Mouse (Mus musculus) intestine, embryonic 16.5 days (tissue): Measurements from ENCODE around the gene D430042O09Rik. TPM values are rescaled to one million over a fixed set of nuclear protein-coding genes. Genes with fewer than 3 reads are reported as not detected.

Source experiments
- ATAC-seq: fragments of 200-750 bp; cut with Nextera tagmentation; 2 replicates; pipeline ENCODE4 v1.8.0; 2017; ENCODE audit warnings: moderate TSS enrichment, moderate library complexity
- H3K27ac ChIP-seq: fragments of 300-500 bp; sonication (generic); 2 replicates; pipeline ENCODE4 v1.5.1; 2014; ENCODE audit warnings: mild to moderate bottlenecking, low read length
- H3K27me3 ChIP-seq: fragments of 300-500 bp; sonication (generic); replicated peaks from 2 replicates; pipeline ENCODE4 v1.6.1; 2014; ENCODE audit warnings: low read length, control low read depth, mixed read lengths; ENCODE audit not compliant: control insufficient read depth, insufficient read depth
- H3K36me3 ChIP-seq: fragments of 300-500 bp; sonication (generic); 2 replicates; pipeline ENCODE4 v1.6.1; 2014; ENCODE audit warnings: low read length, control low read depth; ENCODE audit not compliant: control insufficient read depth, insufficient read depth
- H3K4me1 ChIP-seq: fragments of 300-500 bp; sonication (generic); 2 replicates; pipeline ENCODE4 v1.6.1; 2014; ENCODE audit warnings: low read length, control low read depth, mixed read lengths; ENCODE audit not compliant: control insufficient read depth, insufficient read depth
- H3K4me2 ChIP-seq: fragments of 300-500 bp; sonication (generic); 2 replicates; pipeline ENCODE4 v1.6.1; 2014; ENCODE audit warnings: low read depth, low read length, control low read depth
- H3K4me3 ChIP-seq: fragments of 300-500 bp; sonication (generic); 2 replicates; pipeline ENCODE4 v1.5.1; 2014; ENCODE audit warnings: mild to moderate bottlenecking, low read length
- H3K9ac ChIP-seq: fragments of 300-500 bp; sonication (generic); 2 replicates; pipeline ENCODE4 v1.6.1; 2014; ENCODE audit warnings: low read depth, low read length
- H3K9me3 ChIP-seq: fragments of 300-500 bp; sonication (generic); 2 replicates; pipeline ENCODE4 v1.6.1; 2016; ENCODE audit warnings: low read length, control low read depth; ENCODE audit not compliant: control insufficient read depth
- WGBS: fragments of 180-500 bp; shearing (Covaris S2); extraction: QIAGEN DNeasy Blood & Tissue Kit; methylation state at CpG from one replicate; pipeline ENCODE4 v1.1.7; 2014; 5-methylcytosine and 5-hydroxymethylcytosine counted together
- polyA plus RNA-seq: library from polyadenylated mRNA; unstranded; fragments of >200 nt; fragmentation: Nextera tagmentation; extraction: Ambion mirVana; gene quantifications from 2 replicates; pipeline ENCODE4 v1.2.1, GENCODE M21; 2015

D430042O09Rik gene
- polyA plus RNA-seq, 1 experiment from 2014 or later: 6.0 TPM

GRCm38 (mm10) chr7:125815733-125816132 lies 108.0 kb downstream of the D430042O09Rik start:
- no peaks in the 10 kb centered on the region for H3K4me1 ChIP-seq
- H3K9me3 ChIP-seq: no peaks in the 10 kb centered on the region
- no peak overlapping the region for H3K4me2 ChIP-seq
- no peak overlapping the region for H3K9ac ChIP-seq
- H3K27me3 ChIP-seq: no peaks in the 10 kb centered on the region
- H3K4me3 ChIP-seq: no peak overlapping the region
- 0 out of 2 replicates have a peak, but pooled peaks cover 3% of the 10 kb centered on the region for H3K36me3 ChIP-seq
- WGBS: 59% methylated on average over 3 of the region's 3 CpGs
- no peak for ATAC-seq
- no peak overlapping the region for H3K27ac ChIP-seq

- WGBS: 85% methylated on average over 9 of the region's 9 CpGs
- Histone ChIP-seq H3K36me3 (0 out of 2 replicates have a peak, but pooled peaks cover 3% of the 10 kb centered on the region), H3K9ac (no peak overlapping the region), H3K27ac (no peak overlapping the region), H3K4me2 (no peak overlapping the region), H3K4me1 (no peaks in the 10 kb centered on the region), H3K4me3 (no peak overlapping the region), H3K9me3 (no peaks in the 10 kb centered on the region), H3K27me3 (no peaks in the 10 kb centered on the region)
- no peak for ATAC-seq
Measured at GRCm38 (mm10) chr7:125818301-125818712, 110.6 kb downstream of the D430042O09Rik start.

- 0 out of 2 replicates have a peak, but pooled peaks cover 3% of the 10 kb centered on the region for H3K36me3 ChIP-seq
- WGBS: 55% methylated on average over 2 of the region's 2 CpGs
- ATAC-seq: no peak
- H3K9ac ChIP-seq: no peak overlapping the region
- no peaks in the 10 kb centered on the region for H3K27me3 ChIP-seq
- no peak overlapping the region for H3K4me3 ChIP-seq
- no peak overlapping the region for H3K27ac ChIP-seq
- no peaks in the 10 kb centered on the region for H3K9me3 ChIP-seq
- H3K4me2 ChIP-seq: no peak overlapping the region
- no peaks in the 10 kb centered on the region for H3K4me1 ChIP-seq
Measured at GRCm38 (mm10) chr7:125820233-125820632, 112.5 kb downstream of the D430042O09Rik start.

- 57% methylated on average over 2 of the region's 2 CpGs for WGBS
- Histone ChIP-seq H3K27me3 (no peaks in the 10 kb centered on the region), H3K27ac (no peak overlapping the region), H3K4me3 (no peak overlapping the region), H3K36me3 (no peaks in the 10 kb centered on the region), H3K9ac (no peak overlapping the region), H3K9me3 (no peaks in the 10 kb centered on the region), H3K4me2 (no peak overlapping the region), H3K4me1 (peaks cover 16% of the 10 kb centered on the region)
- no peak for ATAC-seq
Measured at GRCm38 (mm10) chr7:125826425-125826824, 118.7 kb downstream of the D430042O09Rik start.

GRCm38 (mm10) chr7:125826887-125827286 lies 119.2 kb downstream of the D430042O09Rik start:
- Histone ChIP-seq H3K9me3 (no peaks in the 10 kb centered on the region), H3K9ac (no peak overlapping the region), H3K4me3 (no peak overlapping the region), H3K27ac (no peak overlapping the region), H3K4me2 (no peak overlapping the region), H3K27me3 (no peaks in the 10 kb centered on the region), H3K4me1 (peaks cover 16% of the 10 kb centered on the region), H3K36me3 (no peaks in the 10 kb centered on the region)
- WGBS: 76% methylated on average over 3 of the region's 3 CpGs
- ATAC-seq: no peak

- WGBS: 57% methylated on average over 9 of the region's 9 CpGs
- no peaks in the 10 kb centered on the region for H3K36me3 ChIP-seq
- no peak for ATAC-seq
Measured at GRCm38 (mm10) chr7:125827420-125827819, 119.7 kb downstream of the D430042O09Rik start.

GRCm38 (mm10) chr7:125828561-125828960 lies 120.9 kb downstream of the D430042O09Rik start:
- no peaks in the 10 kb centered on the region for H3K36me3 ChIP-seq
- H3K4me3 ChIP-seq: no peak overlapping the region
- no peak for ATAC-seq
- H3K4me2 ChIP-seq: no peak overlapping the region
- H3K27me3 ChIP-seq: no peaks in the 10 kb centered on the region
- no peak overlapping the region for H3K27ac ChIP-seq
- peaks cover 16% of the 10 kb centered on the region for H3K4me1 ChIP-seq
- H3K9me3 ChIP-seq: no peaks in the 10 kb centered on the region
- H3K9ac ChIP-seq: no peak overlapping the region
- 72% methylated on average over 5 of the region's 5 CpGs for whole genome bisulfite sequencing

More at GRCm38 (mm10) chr7:125827420-125827819, 119.7 kb downstream of the D430042O09Rik start:
- no peak overlapping the region for H3K4me2 ChIP-seq
- H3K27me3 ChIP-seq: no peaks in the 10 kb centered on the region
- peaks cover 16% of the 10 kb centered on the region for H3K4me1 ChIP-seq
- no peak overlapping the region for H3K9ac ChIP-seq
- H3K27ac ChIP-seq: no peak overlapping the region
- no peak overlapping the region for H3K4me3 ChIP-seq
- H3K9me3 ChIP-seq: no peaks in the 10 kb centered on the region

- no peaks in the 10 kb centered on the region for H3K9me3 ChIP-seq
Measured at GRCm38 (mm10) chr7:125829121-125829666, 121.5 kb downstream of the D430042O09Rik start.

GRCm38 (mm10) chr7:125832767-125833166 lies 125.1 kb downstream of the D430042O09Rik start:
- H3K36me3 ChIP-seq: no peaks in the 10 kb centered on the region
- 48% methylated on average over 1 of the region's 1 CpGs for WGBS
- no peak overlapping the region for H3K9ac ChIP-seq
- no peak overlapping the region for H3K4me2 ChIP-seq
- H3K4me1 ChIP-seq: peaks cover 14% of the 10 kb centered on the region
- no peak overlapping the region for H3K4me3 ChIP-seq
- no peaks in the 10 kb centered on the region for H3K9me3 ChIP-seq
- H3K27ac ChIP-seq: no peak overlapping the region
- no peaks in the 10 kb centered on the region for H3K27me3 ChIP-seq
- no peak for ATAC-seq

More at GRCm38 (mm10) chr7:125829121-125829666, 121.5 kb downstream of the D430042O09Rik start:
- H3K4me3 ChIP-seq: no peak overlapping the region
- H3K4me2 ChIP-seq: no peak overlapping the region
- no peak overlapping the region for H3K27ac ChIP-seq
- H3K27me3 ChIP-seq: no peaks in the 10 kb centered on the region
- H3K36me3 ChIP-seq: no peaks in the 10 kb centered on the region
- 52% methylated on average over 3 of the region's 3 CpGs for WGBS
- H3K9ac ChIP-seq: no peak overlapping the region
- H3K4me1 ChIP-seq: peaks cover 16% of the 10 kb centered on the region
- ATAC-seq: no peak

GRCm38 (mm10) chr7:125833471-125833870 lies 125.8 kb downstream of the D430042O09Rik start:
- H3K4me3 ChIP-seq: no peak overlapping the region
- H3K9me3 ChIP-seq: no peaks in the 10 kb centered on the region
- no peak overlapping the region for H3K27ac ChIP-seq
- WGBS: 90% methylated on average over 2 of the region's 2 CpGs
- ATAC-seq: no peak
- H3K27me3 ChIP-seq: no peaks in the 10 kb centered on the region
- H3K4me2 ChIP-seq: no peak overlapping the region
- H3K4me1 ChIP-seq: peaks cover 9% of the 10 kb centered on the region
- no peak overlapping the region for H3K9ac ChIP-seq
- H3K36me3 ChIP-seq: no peaks in the 10 kb centered on the region
